Mouse (Mus musculus) bone marrow, adult 2 months (tissue): ENCODE data around the gene Hoxb1.

Source experiments
- CTCF ChIP-seq: fragments of 200-500 bp; IDR thresholded peaks from 2 replicates; pipeline ENCODE4 v1.5.1; 2011; ENCODE audit warnings: low read length, control low read depth; ENCODE audit not compliant: control insufficient read depth, insufficient read depth
- POLR2A ChIP-seq: fragments of 200-500 bp; IDR thresholded peaks from 2 replicates; pipeline ENCODE4 v1.6.1; 2011; ENCODE audit warnings: low read depth, mild to moderate bottlenecking, control low read depth, low read length, borderline replicate concordance; ENCODE audit not compliant: control insufficient read depth

GRCm38 (mm10) chr11:96408234-96409010, 42.9 kb downstream of the Hoxb1 start:
- TF ChIP-seq CTCF (no peak), POLR2A (no peak)
